Mouse (Mus musculus): ENCODE results near the gene Nmt2. TPM values are rescaled to one million over a fixed set of nuclear protein-coding genes. Genes with fewer than 3 reads are reported as not detected.

Gene Nmt2
- polyA plus RNA-seq, 1 experiment: 39.8 TPM

- no peaks in the 10 kb centered on the region for H3K27me3 ChIP-seq (ENCODE audit: control insufficient read depth, insufficient read depth, low read length)
- no peaks in the 10 kb centered on the region for H3K4me1 ChIP-seq (ENCODE audit: control insufficient read depth, insufficient read depth, low read length)
- no peak for TF ChIP-seq CTCF (IDR thresholded peaks at IDR 0.05; ENCODE audit: borderline replicate concordance, insufficient read depth, low read depth, low read length)
- TF ChIP-seq POLR2A (IDR thresholded peaks at IDR 0.05; ENCODE audit: borderline replicate concordance, insufficient read depth, low read length): no peak
- no peak overlapping the region for H3K27ac ChIP-seq (ENCODE audit: insufficient read depth, low read length)
- H3K4me3 ChIP-seq (replicated peaks; ENCODE audit: insufficient read depth, low read depth, low read length): no peak overlapping the region
- DNase-seq: no peak
Observed at GRCm38 (mm10) chr2:3353160-3353559, 69.1 kb downstream of the Nmt2 start.

- DNase-seq: no peak
- H3K27ac ChIP-seq (ENCODE audit: insufficient read depth, low read length): no peak overlapping the region
- H3K27me3 ChIP-seq (ENCODE audit: control insufficient read depth, insufficient read depth, low read length): no peaks in the 10 kb centered on the region
- no peak overlapping the region for H3K4me3 ChIP-seq (replicated peaks; ENCODE audit: insufficient read depth, low read depth, low read length)
- H3K4me1 ChIP-seq (ENCODE audit: control insufficient read depth, insufficient read depth, low read length): no peaks in the 10 kb centered on the region
- WGBS: 82% methylated on average over 8 of the region's 8 CpGs
- TF ChIP-seq CTCF (IDR thresholded peaks at IDR 0.05; ENCODE audit: borderline replicate concordance, insufficient read depth, low read depth, low read length): no peak
- TF ChIP-seq POLR2A (IDR thresholded peaks at IDR 0.05; ENCODE audit: borderline replicate concordance, insufficient read depth, low read length): no peak
Observed at GRCm38 (mm10) chr2:3355793-3356192, 71.8 kb downstream of the Nmt2 start.

GRCm38 (mm10) chr2:3356311-3356710 is 72.3 kb downstream of the Nmt2 start:
- H3K4me3 ChIP-seq (replicated peaks; ENCODE audit: insufficient read depth, low read depth, low read length): no peak overlapping the region
- WGBS: 81% methylated on average over 3 of the region's 3 CpGs
- TF ChIP-seq POLR2A (IDR thresholded peaks at IDR 0.05; ENCODE audit: borderline replicate concordance, insufficient read depth, low read length) (no peak), CTCF (IDR thresholded peaks at IDR 0.05; ENCODE audit: borderline replicate concordance, insufficient read depth, low read depth, low read length) (no peak)
- DNase-seq: no peak
- H3K4me1 ChIP-seq (ENCODE audit: control insufficient read depth, insufficient read depth, low read length): no peaks in the 10 kb centered on the region
- H3K27ac ChIP-seq (ENCODE audit: insufficient read depth, low read length): no peak overlapping the region
- H3K27me3 ChIP-seq (ENCODE audit: control insufficient read depth, insufficient read depth, low read length): no peaks in the 10 kb centered on the region

DNA sequence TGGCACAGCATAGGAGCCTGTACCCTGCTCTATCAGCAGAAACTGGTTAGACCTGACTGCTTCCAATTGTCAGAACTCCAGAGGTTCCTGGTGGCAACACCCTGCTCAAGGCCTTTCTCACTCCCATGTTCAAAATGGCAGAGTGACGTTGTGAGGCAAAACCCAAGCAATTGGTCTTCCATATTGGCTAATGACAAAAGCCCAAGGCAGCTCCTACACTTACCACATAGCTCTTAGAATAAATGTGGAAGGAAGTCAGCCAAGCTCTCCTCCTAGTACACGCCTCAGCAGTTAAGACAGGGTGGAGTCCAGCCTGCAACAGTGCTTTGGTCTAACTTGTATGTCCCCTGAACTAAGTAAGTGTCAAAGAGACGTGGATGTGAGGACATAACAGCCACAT is 73.9 kb downstream of the Nmt2 start:
- no peak overlapping the region for H3K4me3 ChIP-seq (replicated peaks; ENCODE audit: insufficient read depth, low read depth, low read length)
- TF ChIP-seq POLR2A (IDR thresholded peaks at IDR 0.05; ENCODE audit: borderline replicate concordance, insufficient read depth, low read length): no peak
- TF ChIP-seq CTCF (IDR thresholded peaks at IDR 0.05; ENCODE audit: borderline replicate concordance, insufficient read depth, low read depth, low read length): no peak
- H3K4me1 ChIP-seq (ENCODE audit: control insufficient read depth, insufficient read depth, low read length): no peaks in the 10 kb centered on the region
- no peaks in the 10 kb centered on the region for H3K27me3 ChIP-seq (ENCODE audit: control insufficient read depth, insufficient read depth, low read length)
- H3K27ac ChIP-seq (ENCODE audit: insufficient read depth, low read length): no peak overlapping the region
- DNase-seq: no peak
- WGBS: 79% methylated on average over 3 of the region's 3 CpGs

DNA sequence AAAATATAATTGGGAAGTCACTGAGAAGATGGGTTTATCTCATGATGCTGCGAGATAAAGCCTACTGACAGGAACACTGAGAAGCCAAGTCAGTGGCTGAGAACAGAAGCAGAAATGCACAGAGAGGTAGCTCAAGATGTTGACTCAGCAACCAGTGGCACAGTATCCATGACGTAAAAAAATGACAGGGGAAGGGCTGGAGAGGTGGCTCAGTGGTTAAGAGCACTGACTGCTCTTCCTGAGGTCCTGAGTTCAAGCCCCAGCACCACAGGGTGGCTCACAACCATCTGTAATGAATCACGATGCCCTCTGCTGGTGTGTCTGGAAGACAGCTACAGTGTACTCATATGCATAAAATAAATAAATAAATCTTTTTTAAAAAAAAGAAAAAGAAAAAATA is 77.1 kb downstream of the Nmt2 start:
- no peak for DNase-seq
- WGBS: 78% methylated on average over 3 of the region's 3 CpGs
- H3K4me3 ChIP-seq (replicated peaks; ENCODE audit: insufficient read depth, low read depth, low read length): no peak overlapping the region
- H3K4me1 ChIP-seq (ENCODE audit: control insufficient read depth, insufficient read depth, low read length): no peaks in the 10 kb centered on the region
- H3K27me3 ChIP-seq (ENCODE audit: control insufficient read depth, insufficient read depth, low read length): no peaks in the 10 kb centered on the region
- no peak overlapping the region for H3K27ac ChIP-seq (ENCODE audit: insufficient read depth, low read length)
- TF ChIP-seq CTCF (IDR thresholded peaks at IDR 0.05; ENCODE audit: borderline replicate concordance, insufficient read depth, low read depth, low read length): no peak
- TF ChIP-seq POLR2A (IDR thresholded peaks at IDR 0.05; ENCODE audit: borderline replicate concordance, insufficient read depth, low read length): no peak

DNA sequence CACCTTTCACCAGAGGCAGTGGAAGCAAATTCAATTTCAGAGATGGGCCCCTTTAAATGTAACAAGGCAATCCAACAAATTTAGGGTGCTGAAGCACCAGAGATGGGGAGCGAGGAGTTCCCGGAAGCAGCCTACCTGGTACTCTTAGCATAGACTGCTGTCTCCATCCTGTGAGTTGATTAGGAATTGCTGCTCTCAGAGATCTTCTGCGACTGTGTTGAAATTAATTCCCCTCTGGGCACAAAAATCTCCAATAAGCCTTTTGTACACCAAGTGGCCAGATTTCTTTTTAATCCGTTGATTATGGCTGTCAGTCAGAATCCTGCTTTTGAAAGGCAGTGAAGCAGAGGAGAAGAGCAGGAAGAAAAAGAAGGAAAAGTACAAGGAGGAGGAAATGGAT is 81.1 kb downstream of the Nmt2 start:
- DNase-seq: no peak
- Histone ChIP-seq H3K4me1 (ENCODE audit: control insufficient read depth, insufficient read depth, low read length) (no peaks in the 10 kb centered on the region), H3K27ac (ENCODE audit: insufficient read depth, low read length) (no peak overlapping the region), H3K4me3 (replicated peaks; ENCODE audit: insufficient read depth, low read depth, low read length) (no peak overlapping the region), H3K27me3 (ENCODE audit: control insufficient read depth, insufficient read depth, low read length) (no peaks in the 10 kb centered on the region)
- TF ChIP-seq POLR2A (IDR thresholded peaks at IDR 0.05; ENCODE audit: borderline replicate concordance, insufficient read depth, low read length): no peak
- WGBS: 22% methylated on average over 4 of the region's 4 CpGs

Other genes with a start within 250 kb of the Nmt2 start
- gene Fam171a1, start 170.0 kb upstream of the Nmt2 start, polyA plus RNA-seq (2012; rRNA removed): 26.6 and 29.1 TPM in 2 replicates
- 12.7 and 13.5 TPM in 2 replicates for gene Rpp38, start 48.4 kb downstream of the Nmt2 start, polyA plus RNA-seq (2012; rRNA removed)
- 1.4 TPM in 2 replicates for gene Acbd7, start 52.0 kb downstream of the Nmt2 start, polyA plus RNA-seq (2012; rRNA removed)
- 0.06 TPM in 1 of 2 replicates, not detected in the other for gene Olah, start 113.0 kb downstream of the Nmt2 start, polyA plus RNA-seq (2012; rRNA removed)
- 1.4 and 2.1 TPM in 2 replicates for gene Meig1, start 138.4 kb downstream of the Nmt2 start, polyA plus RNA-seq (2012; rRNA removed)
- gene Dclre1c, start 139.9 kb downstream of the Nmt2 start, polyA plus RNA-seq (2012; rRNA removed): 9.2 and 9.5 TPM in 2 replicates
- gene Suv39h2, start 190.8 kb downstream of the Nmt2 start, polyA plus RNA-seq (2012; rRNA removed): 2.5 and 2.6 TPM in 2 replicates
- 3.9 and 4.1 TPM in 2 replicates for gene Gm45902, start 228.6 kb downstream of the Nmt2 start, polyA plus RNA-seq (2012; rRNA removed)
- gene Hspa14, start 228.6 kb downstream of the Nmt2 start, polyA plus RNA-seq (2012; rRNA removed): 70.9 and 79.1 TPM in 2 replicates
- 1.4 and 1.8 TPM in 2 replicates for gene Cdnf, start 228.8 kb downstream of the Nmt2 start, polyA plus RNA-seq (2012; rRNA removed)